Mouse (Mus musculus): ENCODE data around the gene Agfg2.

Agfg2 gene

GRCm38 (mm10) chr5:137682526-137682925 lies 2.0 kb downstream of the Agfg2 start:
- DNase-seq, result no peak

- no peak for DNase-seq
Measured at GRCm38 (mm10) chr5:137679726-137680125, 4.8 kb downstream of the Agfg2 start.

GRCm38 (mm10) chr5:137678736-137679135 lies 5.8 kb downstream of the Agfg2 start:
- peak; percentile 50 to 80 for DNase-seq

- DNase-seq, result no peak
Measured at GRCm38 (mm10) chr5:137677859-137678258, 6.7 kb downstream of the Agfg2 start.

- DNase-seq, result peak; percentile 48 to 64
Measured at GRCm38 (mm10) chr5:137674786-137675185, 9.7 kb downstream of the Agfg2 start.

- DNase-seq, result no peak
Measured at GRCm38 (mm10) chr5:137673015-137673414, 11.5 kb downstream of the Agfg2 start.

- DNase-seq, result no peak
Measured at GRCm38 (mm10) chr5:137672361-137672760, 12.2 kb downstream of the Agfg2 start.

- DNase-seq, result peak; percentile 88 to 93
Measured at GRCm38 (mm10) chr5:137671443-137672240, 12.9 kb downstream of the Agfg2 start.

- DNase-seq, result no peak
Measured at GRCm38 (mm10) chr5:137670240-137670639, 14.3 kb downstream of the Agfg2 start.

GRCm38 (mm10) chr5:137668971-137669370 lies 15.6 kb downstream of the Agfg2 start:
- no peak for DNase-seq

GRCm38 (mm10) chr5:137663057-137663456 lies 21.5 kb downstream of the Agfg2 start:
- no peak for DNase-seq

GRCm38 (mm10) chr5:137660064-137660688 lies 24.4 kb downstream of the Agfg2 start:
- DNase-seq, result peak in 1 of 2 experiments; percentile 59

GRCm38 (mm10) chr5:137656977-137657376 lies 27.5 kb downstream of the Agfg2 start:
- peak; percentile 84 to 89 for DNase-seq

GRCm38 (mm10) chr5:137654746-137655145 lies 29.8 kb downstream of the Agfg2 start:
- DNase-seq, result peak in 1 of 2 experiments; percentile 44

- DNase-seq, result no peak
Measured at GRCm38 (mm10) chr5:137653366-137653765, 31.2 kb downstream of the Agfg2 start.

GRCm38 (mm10) chr5:137652474-137652873 lies 32.1 kb downstream of the Agfg2 start:
- peak; percentile 82 to 88 for DNase-seq

- DNase-seq, result no peak
Measured at GRCm38 (mm10) chr5:137649669-137650571, 34.6 kb downstream of the Agfg2 start.

GRCm38 (mm10) chr5:137649251-137649650 lies 35.3 kb downstream of the Agfg2 start:
- no peak for DNase-seq

- no peak for DNase-seq
Measured at GRCm38 (mm10) chr5:137647827-137648601, 36.5 kb downstream of the Agfg2 start.

GRCm38 (mm10) chr5:137645652-137646091 lies 38.9 kb downstream of the Agfg2 start, which contains the start of gene Irs3:
Irs3 (minus strand) TSS chr5:137645714.
- DNase-seq, result peak; percentile 50 to 57

GRCm38 (mm10) chr5:137645091-137645651 lies 39.4 kb downstream of the Agfg2 start:
- peak in 1 of 2 experiments; percentile 55 for DNase-seq

GRCm38 (mm10) chr5:137644484-137644883 lies 40.0 kb downstream of the Agfg2 start:
- no peak for DNase-seq
